Mouse (Mus musculus): ENCODE data around the gene Rnd1. TPM values are rescaled to one million over a fixed set of nuclear protein-coding genes. Genes with fewer than 3 reads are reported as not detected.

Gene Rnd1
- total and polyA plus RNA-seq, 2 experiments from 2014 or later, result 24.1 to 34.1 TPM

DNA sequence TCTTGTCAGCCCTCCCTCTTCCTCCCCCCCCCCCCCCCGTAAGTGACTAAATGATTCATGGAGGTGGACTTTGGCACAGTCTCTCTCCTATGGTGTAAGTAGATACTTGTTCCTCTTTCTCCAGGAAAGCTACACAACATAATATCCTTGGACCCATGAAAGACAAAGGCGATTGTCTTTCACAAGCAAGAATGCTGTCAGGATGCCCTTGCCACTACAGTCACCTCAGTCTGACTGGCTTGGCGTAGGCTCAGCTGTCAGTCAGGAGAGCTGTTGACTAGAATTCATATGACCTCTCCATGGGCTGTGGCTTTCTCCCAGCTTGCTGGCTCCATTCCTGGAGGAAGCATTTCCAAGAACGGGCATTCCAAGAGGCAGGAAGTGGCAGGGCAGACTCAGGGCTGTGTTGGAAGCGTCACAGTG, 37.0 kb upstream of the Rnd1 start:
- TF ChIP-seq CTCF (IDR thresholded peaks at IDR 0.05; ENCODE audit: low read depth), result no peak
- H3K9ac ChIP-seq, result no peak overlapping the region
- H3K9me3 ChIP-seq (ENCODE audit: low read length), result no peaks in the 10 kb centered on the region
- no peak overlapping the region for H3K4me3 ChIP-seq (ENCODE audit: low read depth, low read length)
- H3K4me2 ChIP-seq (ENCODE audit: low read depth), result no peak overlapping the region
- H3K4me1 ChIP-seq (ENCODE audit: insufficient read depth), result no peaks in the 10 kb centered on the region
- H3K27me3 ChIP-seq (ENCODE audit: insufficient read depth, low read length), result no peaks in the 10 kb centered on the region
- no peaks in the 10 kb centered on the region for H3K36me3 ChIP-seq (ENCODE audit: insufficient read depth)
- 52% methylated on average over 5 of the region's 5 CpGs for WGBS
- no peak overlapping the region for H3K27ac ChIP-seq (ENCODE audit: low read depth, low read length)
- ATAC-seq (no peak), DNase-seq (no peak)

DNA sequence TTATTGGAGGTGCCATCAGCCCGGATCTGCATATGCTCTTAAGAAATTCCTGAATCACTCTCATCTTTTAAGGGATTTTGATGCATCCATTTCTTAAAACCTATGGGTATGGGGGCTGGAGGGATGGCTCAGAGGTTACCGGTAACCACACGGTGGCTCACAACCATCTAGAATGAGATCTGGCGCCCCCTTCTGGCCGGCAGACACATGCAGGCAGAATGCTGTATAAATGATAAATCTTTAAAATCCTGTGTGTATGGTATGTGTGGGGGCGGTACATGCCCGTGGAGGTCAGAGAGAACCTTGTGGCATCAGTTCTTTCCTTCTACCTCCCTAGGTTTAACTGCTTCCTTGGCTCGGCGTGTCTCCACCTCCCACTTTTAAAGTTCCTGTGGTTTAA, 33.2 kb upstream of the Rnd1 start:
- Histone ChIP-seq H3K36me3 (ENCODE audit: insufficient read depth) (no peaks in the 10 kb centered on the region), H3K27ac (ENCODE audit: low read depth, low read length) (no peak overlapping the region), H3K9ac (no peak overlapping the region), H3K4me1 (ENCODE audit: insufficient read depth) (no peaks in the 10 kb centered on the region), H3K27me3 (ENCODE audit: insufficient read depth, low read length) (no peaks in the 10 kb centered on the region), H3K4me3 (ENCODE audit: low read depth, low read length) (no peak overlapping the region), H3K4me2 (ENCODE audit: low read depth) (no peak overlapping the region), H3K9me3 (ENCODE audit: low read length) (no peaks in the 10 kb centered on the region)
- DNase-seq, result peak; percentile 68
- 13% methylated on average over 9 of the region's 9 CpGs for WGBS
- peak; percentile 78 for TF ChIP-seq CTCF (IDR thresholded peaks at IDR 0.05; ENCODE audit: low read depth)
- ATAC-seq, result peak; percentile 61

- H3K4me3 ChIP-seq (ENCODE audit: low read depth, low read length), result peak within 1 kb of the TSS; percentile 37
- H3K4me2 ChIP-seq (ENCODE audit: low read depth), result peak within 1 kb of the TSS; percentile 47
- no peaks in the 10 kb centered on the region for H3K27me3 ChIP-seq (ENCODE audit: insufficient read depth, low read length)
- TF ChIP-seq CTCF (IDR thresholded peaks at IDR 0.05; ENCODE audit: low read depth), result peak; percentile 83
- ATAC-seq (peak; percentile 92), DNase-seq (peak; percentile 90)
- WGBS, result 21% methylated on average over 16 of the region's 16 CpGs
- no peaks in the 10 kb centered on the region for H3K36me3 ChIP-seq (ENCODE audit: insufficient read depth)
- H3K27ac ChIP-seq (ENCODE audit: low read depth, low read length), result no peak within 1 kb of the TSS
- no peaks in the 10 kb centered on the region for H3K4me1 ChIP-seq (ENCODE audit: insufficient read depth)
- peak within 1 kb of the TSS; percentile 43 for H3K9ac ChIP-seq
- H3K9me3 ChIP-seq (ENCODE audit: low read length), result no peaks in the 10 kb centered on the region
Measured at GRCm38 (mm10) chr15:98707766-98708372, 30.6 kb upstream of the Rnd1 start, which contains the start of gene Ccdc65. TSS of gene Ccdc65 (plus strand) at chr15:98708207.

DNA sequence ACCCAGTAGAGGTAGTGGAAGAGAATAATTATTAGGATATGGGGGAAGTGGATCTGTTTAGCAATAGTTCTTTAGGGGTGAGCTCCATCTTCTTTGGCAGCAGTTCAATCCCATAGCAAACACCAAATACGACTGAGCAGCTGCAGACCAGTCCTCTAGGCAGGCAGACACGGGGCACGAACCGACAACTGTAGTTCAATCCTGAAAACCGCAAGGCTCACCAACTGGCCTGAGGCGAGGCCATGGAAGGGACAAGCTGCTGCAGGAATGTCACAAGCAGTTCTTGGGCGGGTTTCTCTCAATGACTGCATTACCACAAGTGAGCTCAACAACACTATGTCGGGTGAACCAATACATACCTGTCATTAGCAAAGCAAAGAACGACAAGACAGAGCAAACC, 27.1 kb upstream of the Rnd1 start:
- ATAC-seq, result no peak
- no peak overlapping the region for H3K4me2 ChIP-seq (ENCODE audit: low read depth)
- H3K4me1 ChIP-seq (ENCODE audit: insufficient read depth), result no peaks in the 10 kb centered on the region
- DNase-seq, result no peak
- no peaks in the 10 kb centered on the region for H3K9me3 ChIP-seq (ENCODE audit: low read length)
- 60% methylated on average over 9 of the region's 9 CpGs for WGBS
- H3K36me3 ChIP-seq (ENCODE audit: insufficient read depth), result no peaks in the 10 kb centered on the region
- no peak overlapping the region for H3K9ac ChIP-seq
- H3K27me3 ChIP-seq (ENCODE audit: insufficient read depth, low read length), result peaks cover 9% of the 10 kb centered on the region
- no peak overlapping the region for H3K27ac ChIP-seq (ENCODE audit: low read depth, low read length)
- no peak overlapping the region for H3K4me3 ChIP-seq (ENCODE audit: low read depth, low read length)
- no peak for TF ChIP-seq CTCF (IDR thresholded peaks at IDR 0.05; ENCODE audit: low read depth)

DNA sequence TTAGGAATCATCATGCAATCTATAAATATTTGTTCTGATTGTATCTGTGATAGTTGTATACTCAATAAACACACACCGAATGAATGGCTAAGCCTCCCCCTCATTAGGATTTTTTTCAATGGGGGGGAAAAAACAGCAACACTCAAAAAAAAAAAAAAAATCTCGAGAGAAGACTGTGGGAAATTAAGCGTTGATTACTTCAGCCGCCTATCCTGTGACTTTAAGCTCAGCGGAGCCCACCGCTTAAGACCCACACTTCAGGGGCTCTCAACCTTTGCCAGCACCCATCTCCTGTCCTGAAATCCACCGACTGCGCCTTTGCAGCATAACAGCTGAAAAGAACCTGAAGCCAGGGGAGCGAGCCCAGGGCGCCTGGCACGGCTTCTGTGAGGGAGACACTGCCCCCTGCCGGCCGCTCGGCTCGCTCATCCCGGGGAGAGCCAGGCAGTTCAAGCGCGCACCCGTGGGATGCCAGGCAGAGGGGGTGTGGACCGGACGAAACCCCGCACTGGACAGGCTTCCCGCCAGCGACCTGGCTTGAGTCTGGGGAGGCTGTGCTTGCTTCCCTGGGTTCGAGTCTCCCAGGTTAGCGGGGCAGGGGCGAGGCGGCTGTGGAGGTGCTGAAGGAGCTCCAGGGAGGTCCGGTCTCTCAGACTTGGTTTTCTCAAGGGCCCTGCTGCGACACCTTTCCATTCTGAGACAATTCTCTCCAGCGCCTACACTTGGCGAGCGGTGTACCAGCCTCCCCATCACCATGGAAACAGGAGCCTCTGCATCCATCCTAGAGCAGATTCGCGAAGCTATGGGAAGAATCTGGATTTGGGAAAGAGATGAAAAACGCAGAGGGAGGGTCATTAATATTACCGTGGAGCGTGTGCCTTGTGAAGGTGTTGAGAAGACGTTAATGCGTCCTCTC, 22.2 kb upstream of the Rnd1 start:
- DNase-seq (peak; percentile 91), ATAC-seq (peak; percentile 95)
- no peaks in the 10 kb centered on the region for H3K4me1 ChIP-seq (ENCODE audit: insufficient read depth)
- peak overlapping the region; percentile 85 for H3K27ac ChIP-seq (ENCODE audit: low read depth, low read length)
- peak; percentile 96 for TF ChIP-seq CTCF (IDR thresholded peaks at IDR 0.05; ENCODE audit: low read depth)
- whole genome bisulfite sequencing, result 3% methylated on average over 40 of the region's 40 CpGs
- no peaks in the 10 kb centered on the region for H3K9me3 ChIP-seq (ENCODE audit: low read length)
- H3K4me2 ChIP-seq (ENCODE audit: low read depth), result peak overlapping the region; percentile 67
- H3K36me3 ChIP-seq (ENCODE audit: insufficient read depth), result no peaks in the 10 kb centered on the region
- peaks cover 9% of the 10 kb centered on the region for H3K27me3 ChIP-seq (ENCODE audit: insufficient read depth, low read length)
- H3K9ac ChIP-seq, result peak overlapping the region; percentile 56
- peak overlapping the region; percentile 46 for H3K4me3 ChIP-seq (ENCODE audit: low read depth, low read length)

DNA sequence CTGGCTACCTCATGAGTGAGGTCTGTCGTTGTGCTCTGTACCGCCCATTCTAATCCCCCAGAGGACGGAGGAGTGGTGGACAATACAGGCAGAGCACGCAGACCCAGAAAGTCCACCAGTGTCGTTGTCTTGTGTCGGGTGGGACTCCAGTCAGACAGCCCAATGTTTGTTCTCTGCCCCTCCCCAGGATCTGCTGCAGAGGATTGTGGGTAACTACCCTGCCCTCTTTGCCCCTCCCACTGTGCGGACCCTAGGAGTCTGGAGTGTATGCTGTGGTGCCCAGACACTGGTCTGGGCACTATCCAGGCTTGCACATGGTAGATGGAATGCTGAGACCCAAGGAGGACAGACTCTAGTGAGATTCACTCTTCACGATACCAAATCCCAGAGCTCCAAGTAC, 19.0 kb upstream of the Rnd1 start:
- Histone ChIP-seq H3K4me3 (ENCODE audit: low read depth, low read length) (no peak overlapping the region), H3K4me2 (ENCODE audit: low read depth) (no peak overlapping the region), H3K27ac (ENCODE audit: low read depth, low read length) (no peak overlapping the region), H3K9ac (no peak overlapping the region), H3K27me3 (ENCODE audit: insufficient read depth, low read length) (peaks cover 4% of the 10 kb centered on the region; the same call in 1 of the 2 replicates), H3K36me3 (ENCODE audit: insufficient read depth) (no peaks in the 10 kb centered on the region), H3K4me1 (ENCODE audit: insufficient read depth) (0 out of 2 replicates have a peak, but pooled peaks cover 6% of the 10 kb centered on the region), H3K9me3 (ENCODE audit: low read length) (no peaks in the 10 kb centered on the region)
- no peak for ATAC-seq
- no peak for DNase-seq
- TF ChIP-seq CTCF (IDR thresholded peaks at IDR 0.05; ENCODE audit: low read depth), result no peak
- WGBS, result 49% methylated on average over 8 of the region's 8 CpGs

DNA sequence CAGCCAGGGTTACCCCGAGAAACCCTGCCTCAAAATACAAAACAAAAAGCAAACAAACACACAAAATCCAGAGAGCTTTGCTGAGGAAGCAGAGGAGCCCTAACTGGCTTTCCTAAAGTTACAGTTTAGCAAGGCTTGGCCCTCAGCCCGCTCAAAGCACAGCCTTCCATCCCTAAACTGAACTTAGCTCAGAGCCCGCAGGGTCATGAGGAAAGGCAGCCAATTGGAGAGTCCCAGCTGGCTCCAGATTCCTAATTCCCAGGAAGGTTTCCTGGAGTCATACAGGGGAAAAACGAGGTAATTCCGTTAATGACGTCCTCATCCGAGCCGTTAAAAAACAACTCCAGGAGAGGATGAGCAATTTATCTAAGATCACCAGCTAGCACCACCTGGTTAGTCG, 18.5 kb upstream of the Rnd1 start:
- no peak for TF ChIP-seq CTCF (IDR thresholded peaks at IDR 0.05; ENCODE audit: low read depth)
- ATAC-seq (no peak), DNase-seq (no peak)

More for the DNA sequence above, 18.5 kb upstream of the Rnd1 start:
- Histone ChIP-seq H3K36me3 (ENCODE audit: insufficient read depth) (no peaks in the 10 kb centered on the region), H3K4me2 (ENCODE audit: low read depth) (no peak overlapping the region), H3K9ac (no peak overlapping the region), H3K4me3 (ENCODE audit: low read depth, low read length) (no peak overlapping the region), H3K27me3 (ENCODE audit: insufficient read depth, low read length) (no peaks in the 10 kb centered on the region), H3K9me3 (ENCODE audit: low read length) (no peaks in the 10 kb centered on the region), H3K4me1 (ENCODE audit: insufficient read depth) (0 out of 2 replicates have a peak, but pooled peaks cover 8% of the 10 kb centered on the region), H3K27ac (ENCODE audit: low read depth, low read length) (no peak overlapping the region)
- 51% methylated on average over 9 of the region's 9 CpGs for WGBS

All from forebrain, postnatal 0 days (tissue).